Mouse (Mus musculus): ENCODE measurements around the gene Tmem30b.
A peak's percentile ranks its signal among the peaks of the same experiment; 100 is the strongest.
"Not testable (repeated sequence)": the region's sequence is repeated elsewhere in the genome, so short reads cannot be mapped to it uniquely, and the experiment has no call there.

The Tmem30b gene

GRCm38 (mm10) chr12:73546086-73546711 is at the start of gene Tmem30b:
Tmem30b (minus strand) TSS chr12:73546392.
- no peak for DNase-seq (ENCODE audit: low read depth, low spot score)

GRCm38 (mm10) chr12:73595226-73595625 is 49.0 kb upstream of the Tmem30b start:
- DNase-seq (ENCODE audit: low read depth, low spot score), result no peak

GRCm38 (mm10) chr12:73594177-73594745 is 48.1 kb upstream of the Tmem30b start:
- no peak for DNase-seq (ENCODE audit: low read depth, low spot score)

- DNase-seq (ENCODE audit: low read depth, low spot score), result no peak
Observed at GRCm38 (mm10) chr12:73593021-73593798, 47.0 kb upstream of the Tmem30b start.

- DNase-seq (ENCODE audit: low read depth, low spot score), result no peak
Observed at GRCm38 (mm10) chr12:73591625-73592024, 45.4 kb upstream of the Tmem30b start.

- DNase-seq (ENCODE audit: low read depth, low spot score), result no peak
Observed at GRCm38 (mm10) chr12:73590627-73591276, 44.6 kb upstream of the Tmem30b start.

GRCm38 (mm10) chr12:73587262-73587661 is 41.1 kb upstream of the Tmem30b start:
- no peak for DNase-seq (ENCODE audit: low read depth, low spot score)

- no peak for DNase-seq (ENCODE audit: low read depth, low spot score)
Observed at GRCm38 (mm10) chr12:73585850-73586249, 39.7 kb upstream of the Tmem30b start.

- no peak for DNase-seq (ENCODE audit: low read depth, low spot score)
Observed at GRCm38 (mm10) chr12:73585241-73585801, 39.1 kb upstream of the Tmem30b start.

- no peak for DNase-seq (ENCODE audit: low read depth, low spot score)
Observed at GRCm38 (mm10) chr12:73584610-73585240, 38.5 kb upstream of the Tmem30b start, which contains the start of gene Prkch. Prkch (plus strand) TSS chr12:73584796.

- no peak for DNase-seq (ENCODE audit: low read depth, low spot score)
Observed at GRCm38 (mm10) chr12:73583813-73584609, 37.8 kb upstream of the Tmem30b start.

- DNase-seq (ENCODE audit: low read depth, low spot score), result no peak
Observed at GRCm38 (mm10) chr12:73583318-73583717, 37.1 kb upstream of the Tmem30b start.

GRCm38 (mm10) chr12:73580811-73581210 is 34.6 kb upstream of the Tmem30b start:
- no peak for DNase-seq (ENCODE audit: low read depth, low spot score)

- no peak for DNase-seq (ENCODE audit: low read depth, low spot score)
Observed at GRCm38 (mm10) chr12:73578141-73578540, 31.9 kb upstream of the Tmem30b start.

GRCm38 (mm10) chr12:73574632-73575031 is 28.4 kb upstream of the Tmem30b start:
- DNase-seq (ENCODE audit: low read depth, low spot score), result no peak

- no peak for DNase-seq (ENCODE audit: low read depth, low spot score)
Observed at GRCm38 (mm10) chr12:73565620-73565969, 19.4 kb upstream of the Tmem30b start.

- DNase-seq (ENCODE audit: low read depth, low spot score), result peak; percentile 37
Observed at GRCm38 (mm10) chr12:73564795-73565619, 18.8 kb upstream of the Tmem30b start.

- no peak for DNase-seq (ENCODE audit: low read depth, low spot score)
Observed at GRCm38 (mm10) chr12:73564176-73564575, 18.0 kb upstream of the Tmem30b start.

- not testable (repeated sequence) for DNase-seq (ENCODE audit: low read depth, low spot score)
Observed at GRCm38 (mm10) chr12:73563122-73563521, 16.9 kb upstream of the Tmem30b start.

- peak; percentile 35 for DNase-seq (ENCODE audit: low read depth, low spot score)
Observed at GRCm38 (mm10) chr12:73560091-73560490, 13.9 kb upstream of the Tmem30b start.
